Mouse (Mus musculus) erythroblast, embryonic 14.5 days (primary cell): ENCODE measurements around the gene Slc7a5. TPM values are rescaled to one million over a fixed set of nuclear protein-coding genes. Genes with fewer than 3 reads are reported as not detected.

Experiments used
- H3K27me3 ChIP-seq: 2 replicates; pipeline ENCODE4 v1.6.1; 2012; ENCODE audit warnings: inconsistent platforms; ENCODE audit not compliant: control insufficient read depth
- H3K36me3 ChIP-seq: 2 replicates; pipeline ENCODE4 v1.6.1; 2012; ENCODE audit warnings: mild to moderate bottlenecking, inconsistent platforms; ENCODE audit not compliant: control insufficient read depth
- H3K4me1 ChIP-seq: 2 replicates; pipeline ENCODE4 v1.6.1; 2012; ENCODE audit warnings: inconsistent platforms; ENCODE audit not compliant: control insufficient read depth
- H3K4me3 ChIP-seq: replicated peaks from 2 replicates; pipeline ENCODE3; 2012; ENCODE audit warnings: moderate library complexity, mild to moderate bottlenecking, inconsistent platforms
- H3K9me3 ChIP-seq: 2 replicates; pipeline ENCODE4 v1.6.1; 2012; ENCODE audit warnings: low read length, inconsistent platforms, mixed read lengths; ENCODE audit not compliant: control insufficient read depth
- GATA1 ChIP-seq: IDR thresholded peaks from 2 replicates; pipeline ENCODE4 v1.6.1; 2012; ENCODE audit warnings: low read length, inconsistent platforms, mixed read lengths
- TAL1 ChIP-seq: IDR thresholded peaks from 3 replicates; pipeline ENCODE4 v1.6.1; 2012; ENCODE audit warnings: low read length, inconsistent platforms, mixed read lengths
- polyA plus RNA-seq: library from polyadenylated mRNA; stranded (reverse); fragments of >175 nt; gene quantifications from 2 replicates; pipeline ENCODE4 v1.2.3, GENCODE M21; 2012

The Slc7a5 gene
- polyA plus RNA-seq, 1 experiment: 12.4 TPM

DNA sequence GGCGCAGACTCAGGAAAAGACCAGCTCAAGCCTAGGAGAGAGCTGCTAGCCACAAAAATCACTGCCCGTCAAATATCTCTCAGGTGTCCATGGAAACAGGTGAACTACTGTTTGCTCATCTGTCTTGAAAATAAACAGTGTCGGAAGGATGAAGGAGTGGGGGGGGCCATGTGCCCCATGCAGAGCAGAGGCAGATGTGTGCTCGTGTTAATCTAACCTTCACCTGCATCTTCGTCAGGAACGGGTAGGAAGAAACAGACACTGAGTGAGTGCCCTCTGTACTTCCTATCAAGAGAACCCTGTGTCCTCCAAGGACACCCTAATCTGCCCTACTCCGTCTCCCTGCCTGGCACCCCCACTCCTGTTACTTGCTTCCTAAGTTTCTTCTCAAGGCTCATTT is 55.8 kb downstream of the Slc7a5 start:
- H3K36me3 ChIP-seq: no peaks in the 10 kb centered on the region
- H3K9me3 ChIP-seq: no peaks in the 10 kb centered on the region
- H3K27me3 ChIP-seq: peaks cover 5% of the 10 kb centered on the region
- peaks cover 33% of the 10 kb centered on the region for H3K4me1 ChIP-seq
- no peak overlapping the region for H3K4me3 ChIP-seq
- TF ChIP-seq TAL1: no peak
- TF ChIP-seq GATA1: no peak

DNA sequence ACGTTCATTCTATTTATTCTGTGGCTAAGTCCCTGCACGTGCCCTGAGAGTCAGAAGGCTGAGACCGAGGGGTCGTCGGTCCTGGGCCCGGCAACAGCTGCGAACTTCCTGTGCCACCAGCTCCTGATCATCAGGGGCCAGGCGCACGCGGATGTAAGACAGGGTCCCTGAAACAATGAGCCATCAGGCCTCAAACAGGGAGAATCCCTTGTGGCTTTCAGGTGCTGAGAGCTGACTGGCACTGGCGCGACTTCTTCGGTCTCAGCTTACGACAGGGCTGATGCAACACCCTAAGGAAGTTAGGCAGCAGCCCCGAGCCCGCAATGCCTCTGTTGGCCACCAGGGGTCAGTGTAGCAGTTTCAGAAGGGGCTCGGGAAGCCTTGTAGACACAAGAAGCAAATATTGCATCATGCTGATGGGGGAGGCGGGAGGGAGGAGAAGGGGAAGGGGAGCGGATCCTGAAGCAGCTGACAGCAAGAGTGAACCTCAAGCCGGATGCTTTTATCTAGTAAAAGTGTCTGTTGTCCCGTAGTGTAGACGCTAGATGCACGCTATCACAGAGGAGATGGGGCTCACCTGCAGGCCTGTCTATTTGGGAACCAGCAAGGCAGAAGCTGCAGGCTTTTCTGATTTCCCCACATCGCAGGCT is 56.5 kb downstream of the Slc7a5 start:
- H3K9me3 ChIP-seq: no peaks in the 10 kb centered on the region
- H3K4me3 ChIP-seq: peak overlapping the region; percentile 59
- TF ChIP-seq GATA1 (no peak), TAL1 (no peak)
- peaks cover 8% of the 10 kb centered on the region for H3K27me3 ChIP-seq
- H3K4me1 ChIP-seq: peaks cover 33% of the 10 kb centered on the region
- H3K36me3 ChIP-seq: no peaks in the 10 kb centered on the region

DNA sequence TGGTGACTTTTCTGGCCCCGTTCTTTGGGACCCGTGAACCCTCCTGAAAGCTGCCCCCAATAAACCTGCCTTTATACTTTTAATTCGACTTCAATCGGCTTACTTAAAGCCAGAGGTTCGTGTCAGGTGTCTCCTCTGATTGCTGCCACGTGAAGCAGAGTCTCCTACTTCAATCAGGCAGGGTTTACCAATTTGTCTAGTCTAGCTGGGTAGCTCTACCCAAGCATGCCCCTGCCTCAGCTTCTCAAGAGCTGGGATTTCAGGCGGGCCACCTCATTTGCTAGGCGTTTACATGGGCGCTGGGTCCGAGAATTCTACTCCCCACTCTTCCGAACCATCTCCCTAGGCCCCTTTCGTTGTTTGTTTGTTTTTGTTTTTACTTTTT is 57.1 kb downstream of the Slc7a5 start:
- H3K36me3 ChIP-seq: peaks cover under 1% of the 10 kb centered on the region; the same call in 1 of the 2 replicates
- H3K4me3 ChIP-seq: peak overlapping the region; percentile 59
- peaks cover 9% of the 10 kb centered on the region for H3K27me3 ChIP-seq
- H3K4me1 ChIP-seq: peaks cover 33% of the 10 kb centered on the region
- H3K9me3 ChIP-seq: no peaks in the 10 kb centered on the region
- TF ChIP-seq TAL1 (no peak), GATA1 (no peak)

DNA sequence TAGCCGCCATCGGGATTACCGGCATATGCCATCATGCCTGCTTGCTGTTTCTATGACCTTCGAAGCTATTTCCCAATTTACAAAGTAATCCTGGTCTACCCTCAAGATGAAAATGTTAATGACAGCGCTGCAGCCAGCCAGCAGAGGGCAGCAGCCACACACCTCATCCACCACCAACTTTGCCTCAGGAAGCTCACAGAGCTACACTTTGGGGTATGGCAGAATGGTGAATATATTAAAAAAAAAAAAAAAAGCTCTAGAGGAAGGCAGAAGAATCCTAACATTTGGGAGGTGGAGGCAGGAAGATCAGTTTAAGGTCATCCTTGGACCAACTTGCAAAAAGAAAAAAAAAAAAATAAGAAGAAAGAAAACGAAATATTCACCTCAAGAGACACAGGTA is 57.5 kb downstream of the Slc7a5 start:
- Histone ChIP-seq H3K27me3 (peaks cover 11% of the 10 kb centered on the region), H3K4me3 (no peak overlapping the region), H3K4me1 (peaks cover 33% of the 10 kb centered on the region), H3K9me3 (no peaks in the 10 kb centered on the region), H3K36me3 (peaks cover 3% of the 10 kb centered on the region; the same call in 1 of the 2 replicates)
- no peak for TF ChIP-seq TAL1
- no peak for TF ChIP-seq GATA1

DNA sequence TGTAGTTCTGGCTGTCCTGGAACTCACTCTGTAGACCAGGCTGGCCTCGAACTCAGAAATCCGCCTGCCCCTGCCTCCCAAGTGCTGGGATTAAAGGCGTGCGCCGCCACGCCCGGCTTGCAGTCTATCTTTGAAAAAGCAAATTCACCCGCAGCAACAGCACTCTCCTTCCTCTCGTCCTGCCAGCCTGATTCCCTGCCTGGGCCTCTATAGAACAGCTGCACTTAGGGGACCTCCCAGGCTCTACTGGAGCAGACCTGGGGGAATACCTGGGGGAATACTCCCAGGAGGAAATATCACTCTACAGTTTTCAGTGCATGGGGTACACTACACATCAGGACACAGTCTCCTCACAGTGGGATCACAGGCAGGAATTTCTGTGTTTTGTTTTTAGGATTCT is 58.2 kb downstream of the Slc7a5 start:
- Histone ChIP-seq H3K36me3 (peaks cover 3% of the 10 kb centered on the region; the same call in 1 of the 2 replicates), H3K4me1 (peaks cover 33% of the 10 kb centered on the region), H3K27me3 (peaks cover 11% of the 10 kb centered on the region), H3K9me3 (no peaks in the 10 kb centered on the region), H3K4me3 (no peak overlapping the region)
- TF ChIP-seq TAL1 (no peak), GATA1 (no peak)

DNA sequence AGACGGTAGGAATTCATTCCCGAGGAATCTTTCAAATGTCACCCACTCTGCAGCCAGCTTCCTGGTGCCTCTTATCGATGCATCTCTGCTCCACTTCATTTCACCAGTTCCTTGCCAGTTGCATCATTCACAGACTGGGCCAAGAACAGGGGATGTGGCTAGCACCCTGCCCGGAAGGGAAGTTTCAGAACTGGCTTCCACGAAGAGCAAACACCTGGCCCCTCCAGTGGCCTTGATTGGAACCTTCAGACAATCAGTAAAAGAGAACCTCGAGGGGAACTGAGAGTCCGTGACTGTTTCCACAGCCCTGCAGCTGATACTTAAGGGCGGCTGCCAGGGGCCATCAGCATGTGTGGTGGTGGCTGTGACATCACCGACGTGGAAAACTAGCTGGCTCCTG is 59.0 kb downstream of the Slc7a5 start:
- H3K36me3 ChIP-seq: peaks cover 3% of the 10 kb centered on the region; the same call in 1 of the 2 replicates
- TF ChIP-seq TAL1: no peak
- no peak for TF ChIP-seq GATA1
- H3K9me3 ChIP-seq: no peaks in the 10 kb centered on the region
- peaks cover 33% of the 10 kb centered on the region for H3K4me1 ChIP-seq
- peaks cover 11% of the 10 kb centered on the region for H3K27me3 ChIP-seq
- no peak overlapping the region for H3K4me3 ChIP-seq

DNA sequence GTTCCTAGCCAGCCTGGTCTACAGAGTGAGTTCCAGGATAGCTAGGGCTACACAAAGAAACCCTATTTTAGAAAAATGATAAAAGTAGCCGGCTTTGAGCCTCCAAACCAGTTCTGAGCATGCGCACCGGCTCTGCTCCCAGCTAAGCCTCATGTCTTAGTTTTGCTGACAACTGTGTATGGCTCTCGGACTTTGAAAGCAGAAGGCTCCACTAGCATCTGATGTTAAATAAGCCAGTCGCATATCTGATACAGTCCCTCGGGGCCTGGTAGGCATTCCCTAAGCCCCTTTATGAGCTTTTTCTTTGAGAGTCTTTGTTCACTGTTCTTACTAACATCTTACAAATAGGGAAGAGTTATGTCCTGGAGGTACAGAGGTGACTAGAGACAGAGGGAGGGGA is 59.5 kb downstream of the Slc7a5 start:
- no peak for TF ChIP-seq GATA1
- no peak for TF ChIP-seq TAL1
- H3K4me1 ChIP-seq: peaks cover 30% of the 10 kb centered on the region
- peaks cover 11% of the 10 kb centered on the region for H3K27me3 ChIP-seq
- peaks cover 3% of the 10 kb centered on the region; the same call in 1 of the 2 replicates for H3K36me3 ChIP-seq
- H3K9me3 ChIP-seq: no peaks in the 10 kb centered on the region
- no peak overlapping the region for H3K4me3 ChIP-seq

DNA sequence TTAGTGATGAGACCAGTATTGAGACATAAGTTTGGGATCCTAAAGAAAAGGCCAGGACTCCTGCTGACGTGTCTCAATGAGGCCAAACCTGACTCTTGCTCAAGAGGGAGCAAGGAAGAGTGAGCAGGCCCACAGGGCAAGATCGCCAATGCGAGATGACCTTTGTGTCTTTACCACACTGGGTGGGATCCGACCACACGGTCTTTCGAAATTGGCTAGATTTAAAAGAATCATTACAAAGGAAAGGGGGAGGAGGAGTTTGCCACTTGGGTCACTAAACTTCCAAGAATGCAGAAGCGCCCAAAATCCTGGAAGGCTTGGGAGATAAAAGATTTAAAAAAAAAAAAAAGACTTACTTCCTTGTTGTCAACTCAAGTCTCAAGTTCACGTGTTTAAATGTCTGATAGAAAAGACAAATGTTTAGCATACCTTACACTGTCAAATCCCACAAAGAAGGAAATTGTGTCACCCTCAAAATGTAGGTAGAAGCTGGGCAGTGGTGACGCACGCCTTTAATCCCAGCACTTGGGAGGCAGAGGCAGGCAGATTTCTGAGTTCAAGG is 60.2 kb downstream of the Slc7a5 start:
- Histone ChIP-seq H3K4me3 (no peak overlapping the region), H3K36me3 (peaks cover 6% of the 10 kb centered on the region; the same call in 1 of the 2 replicates), H3K9me3 (no peaks in the 10 kb centered on the region), H3K4me1 (peaks cover 26% of the 10 kb centered on the region), H3K27me3 (peaks cover 15% of the 10 kb centered on the region)
- no peak for TF ChIP-seq GATA1
- no peak for TF ChIP-seq TAL1

DNA sequence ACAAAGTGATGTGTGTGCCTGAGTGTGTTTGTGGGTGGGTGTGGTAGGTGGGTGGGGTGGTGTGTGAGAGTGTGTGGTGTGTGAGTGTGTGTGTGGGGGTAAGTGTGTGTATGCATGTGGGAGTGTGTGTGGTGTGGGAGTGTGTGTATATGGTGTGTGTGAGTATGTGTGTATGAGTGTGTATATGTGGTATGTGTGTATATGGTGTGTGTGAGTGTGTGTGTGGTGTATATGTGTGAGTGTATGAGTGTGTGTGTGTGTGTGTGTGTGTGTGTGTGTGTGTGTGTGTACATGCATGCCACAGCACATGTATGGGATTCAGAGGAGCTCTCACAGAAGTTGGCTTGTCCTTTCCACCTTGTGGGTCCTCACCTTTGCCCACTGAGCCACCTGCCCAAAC is 60.7 kb downstream of the Slc7a5 start:
- no peak for TF ChIP-seq TAL1
- TF ChIP-seq GATA1: no peak
- Histone ChIP-seq H3K9me3 (no peaks in the 10 kb centered on the region), H3K27me3 (peaks cover 16% of the 10 kb centered on the region), H3K36me3 (peaks cover 8% of the 10 kb centered on the region; the same call in 1 of the 2 replicates), H3K4me1 (peaks cover 21% of the 10 kb centered on the region), H3K4me3 (no peak overlapping the region)
